Mouse (Mus musculus): ENCODE measurements around the gene Stx1b. TPM values are rescaled to one million over a fixed set of nuclear protein-coding genes. Genes with fewer than 3 reads are reported as not detected.
"Not testable (repeated sequence)": the region's sequence is repeated elsewhere in the genome, so short reads cannot be mapped to it uniquely, and the experiment has no call there.

Stx1b gene
- polyA plus RNA-seq, 1 experiment from 2014 or later = 10.0 TPM

- no peak; the same call in 1 of the 2 replicates for ATAC-seq (ENCODE audit: insufficient number of reproducible peaks, insufficient read depth, low FRiP score, low TSS enrichment)
- no peaks in the 10 kb centered on the region for H3K27me3 ChIP-seq
- H3K4me1 ChIP-seq = peaks cover 5% of the 10 kb centered on the region; the same call in 1 of the 2 replicates
- 86% methylated on average over 1 of the region's 1 CpGs for WGBS
- peak overlapping the region; percentile 13; the same call in 1 of the 2 replicates for H3K27ac ChIP-seq
- peaks cover 74% of the 10 kb centered on the region for H3K36me3 ChIP-seq
- no peak overlapping the region for H3K4me2 ChIP-seq (replicated peaks)
- H3K4me3 ChIP-seq = no peak overlapping the region
- H3K9me3 ChIP-seq = no peaks in the 10 kb centered on the region
- no peak overlapping the region for H3K9ac ChIP-seq
Measured at GRCm38 (mm10) chr7:127799738-127800137, 24.6 kb downstream of the Stx1b start.

DNA sequence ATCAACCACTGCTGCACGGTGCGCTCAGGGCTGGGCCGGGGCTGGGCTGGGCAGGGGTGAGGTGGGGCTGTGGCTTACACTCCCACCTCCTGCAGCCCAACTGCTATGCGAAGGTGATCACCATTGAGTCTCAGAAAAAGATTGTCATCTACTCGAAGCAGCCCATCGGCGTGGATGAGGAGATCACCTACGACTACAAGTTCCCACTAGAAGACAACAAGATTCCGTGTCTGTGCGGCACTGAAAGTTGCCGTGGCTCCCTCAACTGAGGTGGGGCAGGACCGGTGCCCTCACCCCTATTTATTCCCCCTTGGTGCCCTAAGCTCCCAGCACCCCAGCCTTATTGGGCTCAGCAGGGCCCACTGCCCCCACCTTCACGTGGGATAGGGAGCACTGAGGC, 25.1 kb downstream of the Stx1b start:
- peaks cover 5% of the 10 kb centered on the region; the same call in 1 of the 2 replicates for H3K4me1 ChIP-seq
- no peak overlapping the region for H3K4me3 ChIP-seq
- no peak for ATAC-seq (ENCODE audit: insufficient number of reproducible peaks, insufficient read depth, low FRiP score, low TSS enrichment)
- H3K27ac ChIP-seq = 0 out of 2 replicates have a peak overlapping the region, but pooled peaks have one; percentile 13
- no peaks in the 10 kb centered on the region for H3K27me3 ChIP-seq
- WGBS = 90% methylated on average over 13 of the region's 13 CpGs
- peaks cover 78% of the 10 kb centered on the region for H3K36me3 ChIP-seq
- no peak overlapping the region for H3K4me2 ChIP-seq (replicated peaks)
- no peak overlapping the region for H3K9ac ChIP-seq
- no peaks in the 10 kb centered on the region for H3K9me3 ChIP-seq

DNA sequence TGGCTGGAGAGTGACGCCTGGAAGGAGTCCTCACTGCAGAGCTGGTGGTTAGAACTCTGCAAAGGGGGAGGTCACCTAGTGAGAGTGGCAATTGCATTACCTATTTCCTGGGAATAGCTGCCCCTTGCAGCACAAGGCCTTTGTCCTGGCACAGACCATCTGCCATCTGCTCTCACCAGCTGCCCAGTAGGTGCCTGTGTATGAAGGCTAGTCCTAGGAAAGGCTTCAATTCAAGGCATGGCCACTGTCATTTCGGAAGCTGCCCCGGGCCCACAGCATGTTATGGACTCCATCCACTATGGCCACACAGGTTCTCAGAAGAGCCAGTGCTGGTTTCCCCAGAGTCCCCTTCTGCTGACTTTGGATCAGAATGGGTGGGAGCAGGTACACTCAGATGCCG, 25.8 kb downstream of the Stx1b start:
- H3K36me3 ChIP-seq = peaks cover 80% of the 10 kb centered on the region
- ATAC-seq (ENCODE audit: insufficient number of reproducible peaks, insufficient read depth, low FRiP score, low TSS enrichment) = no peak
- 83% methylated on average over 4 of the region's 4 CpGs for WGBS
- no peaks in the 10 kb centered on the region for H3K9me3 ChIP-seq
- no peak overlapping the region for H3K4me3 ChIP-seq
- H3K4me1 ChIP-seq = peaks cover 5% of the 10 kb centered on the region; the same call in 1 of the 2 replicates
- no peak overlapping the region for H3K27ac ChIP-seq
- H3K4me2 ChIP-seq (replicated peaks) = no peak overlapping the region
- no peak overlapping the region for H3K9ac ChIP-seq
- no peaks in the 10 kb centered on the region for H3K27me3 ChIP-seq

- ATAC-seq (ENCODE audit: insufficient number of reproducible peaks, insufficient read depth, low FRiP score, low TSS enrichment) = no peak
- peaks cover 84% of the 10 kb centered on the region for H3K36me3 ChIP-seq
- 93% methylated on average over 23 of the region's 23 CpGs for WGBS
Measured at GRCm38 (mm10) chr7:127797076-127797845, 27.1 kb downstream of the Stx1b start.

DNA sequence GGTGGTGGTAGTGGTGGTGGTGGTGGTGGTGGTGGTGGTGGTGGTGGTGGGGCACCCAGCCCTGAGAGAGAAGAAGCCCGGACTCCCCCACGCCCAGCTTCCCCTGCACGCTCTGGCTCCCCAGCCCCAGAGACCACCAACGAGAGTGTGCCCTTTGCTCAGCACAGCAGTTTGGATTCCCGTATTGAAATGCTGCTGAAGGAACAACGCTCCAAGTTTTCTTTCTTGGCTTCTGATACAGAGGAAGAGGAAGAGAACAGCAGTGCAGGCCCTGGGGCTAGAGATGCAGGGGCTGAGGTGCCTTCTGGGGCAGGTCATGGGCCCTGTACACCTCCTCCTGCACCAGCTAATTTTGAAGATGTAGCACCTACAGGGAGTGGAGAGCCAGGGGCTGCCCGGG, 39.0 kb downstream of the Stx1b start, which contains the start of gene Gm49388:
TSS of gene Gm49388 (plus strand) at position 301 of the 400 bp plus-strand sequence.
- Histone ChIP-seq H3K27ac (no peak within 1 kb of the TSS), H3K36me3 (peaks cover 96% of the 10 kb centered on the region), H3K4me3 (no peak within 1 kb of the TSS), H3K9me3 (no peaks in the 10 kb centered on the region), H3K4me2 (replicated peaks) (no peak within 1 kb of the TSS), H3K27me3 (no peaks in the 10 kb centered on the region), H3K4me1 (no peaks in the 10 kb centered on the region), H3K9ac (no peak within 1 kb of the TSS)
- ATAC-seq (ENCODE audit: insufficient number of reproducible peaks, insufficient read depth, low FRiP score, low TSS enrichment) = no peak
- 90% methylated on average over 7 of the region's 7 CpGs for WGBS

More at GRCm38 (mm10) chr7:127797076-127797845, 27.1 kb downstream of the Stx1b start:
- Histone ChIP-seq H3K4me3 (no peak overlapping the region), H3K9me3 (no peaks in the 10 kb centered on the region), H3K9ac (no peak overlapping the region), H3K27me3 (no peaks in the 10 kb centered on the region), H3K4me1 (peaks cover 5% of the 10 kb centered on the region; the same call in 1 of the 2 replicates), H3K27ac (no peak overlapping the region), H3K4me2 (replicated peaks) (no peak overlapping the region)

DNA sequence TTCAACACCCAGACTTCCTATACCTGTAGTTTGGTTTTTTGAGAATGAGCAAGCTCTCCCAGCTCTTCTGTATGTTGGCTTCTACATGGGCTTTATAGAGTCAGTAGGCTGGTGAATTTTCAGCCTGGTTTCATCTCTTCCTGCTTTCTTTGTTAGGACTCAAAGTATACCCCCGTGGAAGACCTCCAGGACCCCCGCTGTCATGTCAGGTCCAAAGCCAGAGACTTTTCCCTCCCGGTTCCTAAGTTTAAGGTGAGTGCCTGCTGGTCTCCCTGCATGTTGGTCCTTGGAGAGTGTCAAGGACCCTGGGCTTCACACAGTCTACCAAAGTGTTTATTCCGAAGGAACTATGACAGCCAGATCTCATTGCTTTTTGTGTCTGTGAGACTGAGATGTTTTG, 46.0 kb downstream of the Stx1b start:
- peaks cover 34% of the 10 kb centered on the region for H3K36me3 ChIP-seq
- no peak for ATAC-seq (ENCODE audit: insufficient number of reproducible peaks, insufficient read depth, low FRiP score, low TSS enrichment)
- 81% methylated on average over 4 of the region's 4 CpGs for WGBS
- no peak overlapping the region for H3K27ac ChIP-seq
- H3K9me3 ChIP-seq = no peaks in the 10 kb centered on the region
- peak overlapping the region; percentile 86 for H3K4me2 ChIP-seq (replicated peaks)
- H3K4me1 ChIP-seq = peaks cover 8% of the 10 kb centered on the region
- no peaks in the 10 kb centered on the region for H3K27me3 ChIP-seq
- peak overlapping the region; percentile 95 for H3K9ac ChIP-seq
- H3K4me3 ChIP-seq = peak overlapping the region; percentile 88

GRCm38 (mm10) chr7:127777474-127778266, 46.7 kb downstream of the Stx1b start:
- peaks cover 29% of the 10 kb centered on the region for H3K36me3 ChIP-seq

GRCm38 (mm10) chr7:127776878-127777473, 47.4 kb downstream of the Stx1b start:
- under 1% methylated on average over 70 of the region's 70 CpGs for WGBS
- no peaks in the 10 kb centered on the region for H3K27me3 ChIP-seq
- peak overlapping the region; percentile 96 for H3K27ac ChIP-seq
- H3K4me1 ChIP-seq = peaks cover 8% of the 10 kb centered on the region
- H3K36me3 ChIP-seq = peaks cover 22% of the 10 kb centered on the region
- H3K4me2 ChIP-seq (replicated peaks) = peak overlapping the region; percentile 86
- H3K9me3 ChIP-seq = no peaks in the 10 kb centered on the region
- peak overlapping the region; percentile 88 for H3K4me3 ChIP-seq
- H3K9ac ChIP-seq = peak overlapping the region; percentile 95
- peak; percentile 79 for ATAC-seq (ENCODE audit: insufficient number of reproducible peaks, insufficient read depth, low FRiP score, low TSS enrichment)

More at GRCm38 (mm10) chr7:127777474-127778266, 46.7 kb downstream of the Stx1b start:
- H3K27me3 ChIP-seq = no peaks in the 10 kb centered on the region
- peak overlapping the region; percentile 88 for H3K4me3 ChIP-seq
- peak overlapping the region; percentile 86 for H3K4me2 ChIP-seq (replicated peaks)
- peak overlapping the region; percentile 96 for H3K27ac ChIP-seq
- peak; percentile 61 for ATAC-seq (ENCODE audit: insufficient number of reproducible peaks, insufficient read depth, low FRiP score, low TSS enrichment)
- peaks cover 8% of the 10 kb centered on the region for H3K4me1 ChIP-seq
- H3K9ac ChIP-seq = peak overlapping the region; percentile 95
- H3K9me3 ChIP-seq = no peaks in the 10 kb centered on the region
- 4% methylated on average over 49 of the region's 66 CpGs for WGBS

DNA sequence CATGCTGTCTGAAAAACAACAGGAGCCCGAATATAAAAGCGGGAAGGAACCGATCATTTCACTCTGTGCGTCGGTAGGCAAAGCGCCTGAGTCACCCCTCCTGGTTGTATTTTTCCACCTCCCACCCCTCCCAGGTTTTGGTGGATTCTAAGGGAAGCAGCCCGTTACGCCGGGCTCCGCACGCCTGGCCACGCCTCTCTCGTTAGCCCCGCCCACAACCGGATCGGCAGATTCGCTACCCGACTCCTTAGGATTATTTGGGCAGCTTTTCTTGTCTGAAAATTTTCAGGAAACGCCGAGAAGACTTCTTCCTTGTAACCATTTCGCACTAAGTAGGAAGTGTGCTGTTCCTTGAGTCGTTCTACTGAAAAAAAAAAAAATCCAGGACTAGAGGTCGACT, 47.9 kb downstream of the Stx1b start, which contains the start of gene Setd1a:
TSS of gene Setd1a (plus strand) at position 245 of the 400 bp plus-strand sequence.
- H3K27me3 ChIP-seq = no peaks in the 10 kb centered on the region
- peaks cover 9% of the 10 kb centered on the region for H3K4me1 ChIP-seq
- H3K4me3 ChIP-seq = peak within 1 kb of the TSS; percentile 88
- ATAC-seq (ENCODE audit: insufficient number of reproducible peaks, insufficient read depth, low FRiP score, low TSS enrichment) = 0 out of 2 replicates have a peak, but pooled peaks have one; percentile 49
- H3K9ac ChIP-seq = peak within 1 kb of the TSS; percentile 95
- peaks cover 17% of the 10 kb centered on the region for H3K36me3 ChIP-seq
- WGBS = under 1% methylated on average over 23 of the region's 23 CpGs
- no peaks in the 10 kb centered on the region for H3K9me3 ChIP-seq
- peak within 1 kb of the TSS; percentile 86 for H3K4me2 ChIP-seq (replicated peaks)
- H3K27ac ChIP-seq = peak within 1 kb of the TSS; percentile 96

GRCm38 (mm10) chr7:127775837-127776236, 48.5 kb downstream of the Stx1b start:
- Histone ChIP-seq H3K9ac (peak overlapping the region; percentile 95), H3K4me2 (replicated peaks) (peak overlapping the region; percentile 86), H3K36me3 (peaks cover 11% of the 10 kb centered on the region), H3K27ac (peak overlapping the region; percentile 96), H3K4me3 (peak overlapping the region; percentile 88), H3K4me1 (peaks cover 15% of the 10 kb centered on the region)
- H3K27me3 ChIP-seq; ATAC-seq (ENCODE audit: insufficient number of reproducible peaks, insufficient read depth, low FRiP score, low TSS enrichment); H3K9me3 ChIP-seq: not testable (repeated sequence)
- 78% methylated on average over 7 of the region's 7 CpGs for WGBS

Measured in embryonic facial prominence, embryonic 12.5 days (tissue).